Mouse (Mus musculus): Measurements from ENCODE around the gene Lsmem1. TPM values are rescaled to one million over a fixed set of nuclear protein-coding genes. Genes with fewer than 3 reads are reported as not detected.

Gene Lsmem1
- 0.32 and 0.63 TPM in 2 replicates for polyA plus RNA-seq (2012; rRNA removed)

GRCm38 (mm10) chr12:40199302-40199701 lies at the start of gene Lsmem1:
Gene Lsmem1 (minus strand): TSS chr12:40199490.

GRCm38 (mm10) chr12:40248454-40249180 lies 49.3 kb upstream of the Lsmem1 start, which contains the start of gene Ifrd1:
Gene Ifrd1 (minus strand): TSS chr12:40248504.

GRCm38 (mm10) chr12:40133573-40134271 lies 65.6 kb downstream of the Lsmem1 start, which contains the start of gene Scin:
Gene Scin (minus strand): TSS chr12:40134228.

Other genes with a start within 250 kb of the Lsmem1 start
- 46.3 and 48.7 TPM in 2 replicates for gene Arl4a, start 161.5 kb downstream of the Lsmem1 start, polyA plus RNA-seq (2012; rRNA removed)
- gene Scin, start 65.3 kb downstream of the Lsmem1 start, polyA plus RNA-seq (2012; rRNA removed), result 0.04 and 0.20 TPM in 2 replicates
- 62.8 and 72.1 TPM in 2 replicates for gene Ifrd1, start 49.0 kb upstream of the Lsmem1 start, polyA plus RNA-seq (2012; rRNA removed)
- 23.5 and 24.9 TPM in 2 replicates for gene Zfp277, start 246.4 kb upstream of the Lsmem1 start, polyA plus RNA-seq (2012; rRNA removed)
- gene Dock4, start 246.5 kb upstream of the Lsmem1 start, polyA plus RNA-seq (2012; rRNA removed), result 27.3 and 29.5 TPM in 2 replicates